Mouse (Mus musculus) embryonic fibroblast, embryonic 13.5 days (primary cell): ENCODE measurements around the gene Zc3hav1.

Source experiments
- CTCF ChIP-seq: IDR thresholded peaks from 2 replicates; pipeline ENCODE4 v1.5.1; 2011; ENCODE audit warnings: mild to moderate bottlenecking, control low read depth, low read length, moderate library complexity, borderline replicate concordance; ENCODE audit not compliant: insufficient read depth
- POLR2A ChIP-seq: IDR thresholded peaks from 2 replicates; pipeline ENCODE4 v1.6.1; 2011; ENCODE audit warnings: low read depth, mild to moderate bottlenecking, control low read depth, low read length, moderate library complexity

DNA sequence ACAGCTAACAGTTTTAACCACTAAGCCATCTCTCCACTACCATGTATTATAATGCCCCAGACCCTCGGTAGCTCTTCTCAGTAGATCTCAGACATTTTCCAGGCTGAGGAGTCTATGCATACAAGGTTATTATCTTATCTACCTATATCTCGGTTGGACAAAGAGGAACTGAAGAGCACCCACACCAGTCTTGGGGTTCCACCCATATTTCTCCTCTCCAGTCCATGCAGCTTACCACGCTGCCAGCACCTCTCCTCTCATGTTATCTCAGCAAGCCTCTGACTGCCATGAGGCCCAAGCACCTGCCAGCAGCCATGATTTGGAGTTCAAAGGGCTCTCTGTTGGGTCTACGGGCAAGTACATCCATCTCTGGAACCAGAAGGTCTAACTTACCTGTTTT, 6.7 kb upstream of the Zc3hav1 start:
- TF ChIP-seq CTCF, result no peak
- no peak for TF ChIP-seq POLR2A
